Mouse (Mus musculus): ENCODE results near the gene Hdac1. TPM values are rescaled to one million over a fixed set of nuclear protein-coding genes. Genes with fewer than 3 reads are reported as not detected.
"Not testable (repeated sequence)": the region's sequence is repeated elsewhere in the genome, so short reads cannot be mapped to it uniquely, and the experiment has no call there.

The Hdac1 gene
- polyA plus RNA-seq, 1 experiment from 2014 or later, result 138 TPM

GRCm38 (mm10) chr4:129557256-129557808, 14.8 kb upstream of the Hdac1 start:
- peaks cover 13% of the 10 kb centered on the region for H3K4me1 ChIP-seq (replicated peaks)
- peaks cover 14% of the 10 kb centered on the region; the same call in 1 of the 2 replicates for H3K27me3 ChIP-seq
- peak overlapping the region; percentile 77; the same call in 1 of the 2 replicates for H3K4me2 ChIP-seq (replicated peaks)
- peak overlapping the region; percentile 51; the same call in 1 of the 2 replicates for H3K4me3 ChIP-seq (replicated peaks)
- H3K9ac ChIP-seq (replicated peaks), result 0 out of 2 replicates have a peak overlapping the region, but pooled peaks have one; percentile 58
- peak overlapping the region; percentile 26; the same call in 1 of the 2 replicates for H3K27ac ChIP-seq
- ATAC-seq, result no peak; the same call in 1 of the 2 replicates
- no peaks in the 10 kb centered on the region for H3K9me3 ChIP-seq
- WGBS, result 91% methylated on average over 9 of the region's 9 CpGs
- no peaks in the 10 kb centered on the region for H3K36me3 ChIP-seq

GRCm38 (mm10) chr4:129556532-129557223, 14.2 kb upstream of the Hdac1 start:
- H3K27me3 ChIP-seq, result peaks cover 14% of the 10 kb centered on the region; the same call in 1 of the 2 replicates
- H3K4me2 ChIP-seq (replicated peaks), result peak overlapping the region; percentile 77
- ATAC-seq, result peak; percentile 68

GRCm38 (mm10) chr4:129555862-129556531, 13.5 kb upstream of the Hdac1 start:
- Histone ChIP-seq H3K4me2 (replicated peaks) (peak overlapping the region; percentile 77), H3K9ac (replicated peaks) (peak overlapping the region; percentile 60), H3K36me3 (no peaks in the 10 kb centered on the region), H3K4me1 (replicated peaks) (peaks cover 13% of the 10 kb centered on the region), H3K9me3 (no peaks in the 10 kb centered on the region), H3K4me3 (replicated peaks) (peak overlapping the region; percentile 51), H3K27ac (peak overlapping the region; percentile 64), H3K27me3 (peaks cover 14% of the 10 kb centered on the region; the same call in 1 of the 2 replicates)
- ATAC-seq, result peak; percentile 73
- under 1% methylated on average over 24 of the region's 24 CpGs for WGBS

More at GRCm38 (mm10) chr4:129556532-129557223, 14.2 kb upstream of the Hdac1 start:
- Histone ChIP-seq H3K9ac (replicated peaks) (peak overlapping the region; percentile 58), H3K9me3 (no peaks in the 10 kb centered on the region), H3K4me1 (replicated peaks) (peaks cover 13% of the 10 kb centered on the region), H3K27ac (peak overlapping the region; percentile 26; the same call in 1 of the 2 replicates), H3K36me3 (no peaks in the 10 kb centered on the region), H3K4me3 (replicated peaks) (peak overlapping the region; percentile 51)
- WGBS, result 8% methylated on average over 33 of the region's 33 CpGs

GRCm38 (mm10) chr4:129555421-129555861, 12.9 kb upstream of the Hdac1 start:
- Histone ChIP-seq H3K27ac (no peak overlapping the region), H3K4me3 (replicated peaks) (peak overlapping the region; percentile 51), H3K27me3 (peaks cover 14% of the 10 kb centered on the region; the same call in 1 of the 2 replicates), H3K4me2 (replicated peaks) (peak overlapping the region; percentile 77), H3K9ac (replicated peaks) (peak overlapping the region; percentile 60), H3K9me3 (no peaks in the 10 kb centered on the region), H3K4me1 (replicated peaks) (peaks cover 13% of the 10 kb centered on the region), H3K36me3 (no peaks in the 10 kb centered on the region)
- 5% methylated on average over 16 of the region's 16 CpGs for WGBS
- ATAC-seq, result peak; percentile 58; the same call in 1 of the 2 replicates

GRCm38 (mm10) chr4:129554512-129554911, 12.0 kb upstream of the Hdac1 start:
- not testable (repeated sequence) for H3K4me3 ChIP-seq (replicated peaks); H3K36me3 ChIP-seq; ATAC-seq; H3K9ac ChIP-seq (replicated peaks); H3K4me2 ChIP-seq (replicated peaks); H3K27ac ChIP-seq; H3K9me3 ChIP-seq
- WGBS, result 71% methylated on average over 6 of the region's 6 CpGs
- Histone ChIP-seq H3K27me3 (peaks cover 14% of the 10 kb centered on the region; the same call in 1 of the 2 replicates), H3K4me1 (replicated peaks) (peaks cover 13% of the 10 kb centered on the region)

GRCm38 (mm10) chr4:129550295-129550694, 7.8 kb upstream of the Hdac1 start:
- H3K9ac ChIP-seq (replicated peaks), result no peak overlapping the region
- H3K4me3 ChIP-seq (replicated peaks), result no peak overlapping the region
- no peak overlapping the region for H3K27ac ChIP-seq
- ATAC-seq, result no peak
- peaks cover under 1% of the 10 kb centered on the region for H3K4me1 ChIP-seq (replicated peaks)
- peaks cover 5% of the 10 kb centered on the region; the same call in 1 of the 2 replicates for H3K27me3 ChIP-seq
- WGBS, result 75% methylated on average over 1 of the region's 1 CpGs
- H3K9me3 ChIP-seq, result no peaks in the 10 kb centered on the region
- H3K36me3 ChIP-seq, result no peaks in the 10 kb centered on the region
- H3K4me2 ChIP-seq (replicated peaks), result no peak overlapping the region

- Histone ChIP-seq H3K9me3 (no peaks in the 10 kb centered on the region), H3K4me3 (replicated peaks) (no peak overlapping the region), H3K27me3 (no peaks in the 10 kb centered on the region), H3K9ac (replicated peaks) (no peak overlapping the region), H3K36me3 (no peaks in the 10 kb centered on the region), H3K4me1 (replicated peaks) (no peaks in the 10 kb centered on the region), H3K4me2 (replicated peaks) (no peak overlapping the region), H3K27ac (no peak overlapping the region)
- ATAC-seq, result no peak
- WGBS, result 92% methylated on average over 2 of the region's 2 CpGs
These were observed 6.8 kb upstream of the Hdac1 start for GRCm38 (mm10) chr4:129549306-129549705.

- 89% methylated on average over 4 of the region's 4 CpGs for WGBS
- not testable (repeated sequence) for H3K4me2 ChIP-seq (replicated peaks); H3K4me1 ChIP-seq (replicated peaks)
These were observed 5.1 kb upstream of the Hdac1 start for GRCm38 (mm10) chr4:129547631-129548030.

GRCm38 (mm10) chr4:129544106-129544505, 1.6 kb upstream of the Hdac1 start:
- Histone ChIP-seq H3K4me1 (replicated peaks) (peaks cover 23% of the 10 kb centered on the region), H3K27me3 (no peaks in the 10 kb centered on the region), H3K36me3 (peaks cover 4% of the 10 kb centered on the region; the same call in 1 of the 2 replicates), H3K27ac (no peak overlapping the region), H3K9me3 (no peaks in the 10 kb centered on the region), H3K4me2 (replicated peaks) (no peak overlapping the region), H3K9ac (replicated peaks) (no peak overlapping the region), H3K4me3 (replicated peaks) (no peak overlapping the region)
- WGBS, result 85% methylated on average over 4 of the region's 4 CpGs
- ATAC-seq, result no peak

More at GRCm38 (mm10) chr4:129547631-129548030, 5.1 kb upstream of the Hdac1 start:
- not testable (repeated sequence) for H3K27ac ChIP-seq; H3K9ac ChIP-seq (replicated peaks); H3K9me3 ChIP-seq; H3K4me3 ChIP-seq (replicated peaks); ATAC-seq; H3K27me3 ChIP-seq; H3K36me3 ChIP-seq

GRCm38 (mm10) chr4:129541868-129542591, 483 bp downstream of the Hdac1 start:
- Histone ChIP-seq H3K4me3 (replicated peaks) (peak overlapping the region; percentile 84), H3K9me3 (no peaks in the 10 kb centered on the region), H3K27me3 (no peaks in the 10 kb centered on the region), H3K4me1 (replicated peaks) (peaks cover 23% of the 10 kb centered on the region), H3K36me3 (peaks cover 15% of the 10 kb centered on the region), H3K9ac (replicated peaks) (peak overlapping the region; percentile 88), H3K27ac (peak overlapping the region; percentile 80), H3K4me2 (replicated peaks) (peak overlapping the region; percentile 75)
- under 1% methylated on average over 30 of the region's 30 CpGs for WGBS
- ATAC-seq, result peak; percentile 78

- ATAC-seq, result no peak
- H3K9ac ChIP-seq (replicated peaks), result no peak overlapping the region
- H3K27ac ChIP-seq, result no peak overlapping the region
- no peak overlapping the region for H3K4me3 ChIP-seq (replicated peaks)
- peaks cover 23% of the 10 kb centered on the region for H3K4me1 ChIP-seq (replicated peaks)
- no peak overlapping the region for H3K4me2 ChIP-seq (replicated peaks)
- no peaks in the 10 kb centered on the region for H3K9me3 ChIP-seq
- 93% methylated on average over 6 of the region's 6 CpGs for WGBS
- H3K27me3 ChIP-seq, result no peaks in the 10 kb centered on the region
- peaks cover 29% of the 10 kb centered on the region for H3K36me3 ChIP-seq
These were observed 2.5 kb downstream of the Hdac1 start for GRCm38 (mm10) chr4:129540012-129540411.

All from midbrain, embryonic 13.5 days (tissue).